Mouse (Mus musculus) ovary, adult 2 months (tissue): Measurements from ENCODE around the gene Anapc11. TPM values are rescaled to one million over a fixed set of nuclear protein-coding genes. Genes with fewer than 3 reads are reported as not detected.

Source experiments
- polyA plus RNA-seq: library from polyadenylated mRNA; depleted of rRNA; stranded (reverse); fragments of >200 nt; gene quantifications from 2 replicates; pipeline ENCODE4 v1.2.3, GENCODE M21; 2012; rRNA removed

Gene Anapc11
- 189 and 219 TPM in 2 replicates for polyA plus RNA-seq

DNA sequence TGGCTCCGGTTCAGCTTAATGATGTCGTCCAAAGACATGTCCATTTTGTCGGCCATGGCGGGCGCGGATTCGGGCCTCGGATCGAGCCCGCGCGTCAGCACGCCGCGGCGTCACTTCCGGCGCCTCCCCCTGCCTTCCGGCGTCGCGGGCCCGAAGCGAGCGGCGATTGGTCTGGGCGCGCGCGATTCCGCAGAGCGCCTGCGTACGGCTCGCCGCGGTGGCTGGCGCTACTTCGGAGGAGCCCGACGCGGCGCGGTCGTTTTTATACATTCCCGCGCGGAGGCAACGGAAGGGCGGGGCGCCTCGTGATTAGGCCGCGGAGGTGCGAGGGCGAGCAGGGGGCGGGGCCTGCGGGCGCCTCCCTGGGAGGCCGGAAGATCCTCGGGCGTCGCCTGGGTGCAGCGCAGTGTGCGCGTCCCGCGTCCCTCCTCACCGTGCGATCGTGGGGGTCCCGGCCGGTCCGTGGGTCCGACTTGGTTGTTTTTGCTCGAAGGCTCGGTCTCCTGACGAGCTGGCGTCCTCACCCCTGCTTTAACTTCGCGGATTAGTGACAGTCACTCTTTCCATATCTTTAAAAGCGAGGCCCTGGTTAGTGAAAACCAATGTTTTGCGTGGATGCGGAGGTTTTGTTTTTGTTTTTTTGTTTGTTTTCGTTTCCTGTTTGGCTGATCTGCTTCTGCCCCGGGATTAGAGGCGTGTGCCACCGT, at the start of gene Anapc11, which contains the start of gene Alyref:
Anapc11 (plus strand) TSS at position 139 of the 707 bp plus-strand sequence.
Alyref (minus strand) TSS at position 83 of the 707 bp plus-strand sequence.

GRCm38 (mm10) chr11:120549168-120549945, 48.9 kb upstream of the Anapc11 start, which contains the start of gene Mcrip1:
TSS of gene Mcrip1 (minus strand) at chr11:120549727.

GRCm38 (mm10) chr11:120550810-120551440, 47.3 kb upstream of the Anapc11 start, which contains the start of gene Ppp1r27:
TSS of gene Ppp1r27 (minus strand) at chr11:120551132.

DNA sequence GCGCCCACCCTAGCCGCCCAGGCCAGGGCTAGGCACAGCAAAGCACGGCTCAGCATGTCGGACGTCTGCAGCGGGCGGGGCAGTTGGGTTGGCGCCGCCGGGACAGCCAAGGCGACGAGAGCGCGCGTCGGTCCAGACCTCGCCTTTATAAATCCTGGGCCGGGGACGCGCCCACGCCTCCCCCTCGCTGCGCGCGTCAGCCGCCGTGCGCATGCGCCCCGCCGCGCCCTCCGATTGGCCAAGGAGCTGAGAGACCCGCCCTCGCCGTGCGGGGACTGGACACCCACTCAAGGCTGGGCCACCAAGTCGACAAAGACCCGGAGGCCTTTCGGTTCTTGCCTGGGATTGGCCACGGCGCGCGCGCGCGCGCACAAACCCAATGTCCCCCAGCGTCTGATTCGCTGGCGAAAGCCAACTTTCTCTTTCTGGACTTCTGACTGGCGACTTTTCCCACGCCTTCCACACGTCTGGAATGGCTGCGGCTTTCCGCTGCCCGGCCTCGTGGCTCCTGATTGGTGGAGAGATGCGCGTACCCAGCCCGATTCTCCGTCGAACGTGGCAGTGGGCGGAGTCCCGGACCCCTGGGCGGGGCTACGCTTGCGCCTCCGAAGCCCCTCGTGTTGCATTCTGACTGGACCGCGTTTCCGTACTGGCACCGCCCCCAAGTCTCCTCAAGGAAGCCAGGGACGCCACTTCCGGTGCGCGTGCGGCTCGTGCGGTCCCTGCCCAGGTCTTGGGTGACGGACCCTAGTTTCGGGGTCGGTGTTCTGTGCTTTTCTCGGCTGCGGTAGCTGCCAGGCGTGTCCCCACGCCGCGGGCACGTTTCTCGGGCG, 25.3 kb upstream of the Anapc11 start, which contains the start of gene P4hb:
P4hb (minus strand) TSS at position 502 of the 833 bp plus-strand sequence.

GRCm38 (mm10) chr11:120581490-120582267, 16.5 kb upstream of the Anapc11 start, which contains the start of gene Arhgdia:
TSS of gene Arhgdia (minus strand) at chr11:120581624.

GRCm38 (mm10) chr11:120608241-120609034, 10.2 kb downstream of the Anapc11 start, which contains the start of gene Npb:
TSS of gene Npb (plus strand) at chr11:120608477.

DNA sequence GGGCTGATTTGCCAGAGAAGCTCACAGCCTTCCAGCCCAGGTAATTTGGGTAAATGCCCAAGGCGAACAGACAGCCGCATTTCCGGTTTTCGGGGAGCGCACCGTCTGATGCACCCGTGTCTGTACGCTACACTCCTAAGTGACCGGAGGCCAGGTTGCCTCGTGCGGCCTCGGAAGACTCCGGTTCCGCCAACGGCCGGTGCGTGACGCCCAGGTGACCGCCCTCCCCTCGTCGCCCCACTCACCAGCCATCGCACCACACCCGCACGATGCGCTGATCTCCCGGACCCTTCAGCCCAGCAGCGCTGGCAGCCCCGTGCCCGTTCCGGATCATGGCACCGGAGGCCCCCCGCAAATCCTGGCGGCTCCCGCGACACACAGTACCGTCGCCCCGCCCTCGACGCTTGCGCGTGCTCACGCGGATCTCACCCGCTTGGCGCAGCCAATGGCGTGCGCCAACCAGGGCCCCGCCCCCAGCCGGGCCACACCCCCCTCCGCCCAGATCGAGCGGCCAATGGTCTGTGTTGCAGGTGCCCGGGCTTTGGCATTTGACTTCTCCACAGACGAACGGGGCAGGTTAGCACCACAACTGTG, 19.4 kb downstream of the Anapc11 start, which contains the start of gene Pcyt2:
Pcyt2 (minus strand) TSS at position 418 of the 594 bp plus-strand sequence.

DNA sequence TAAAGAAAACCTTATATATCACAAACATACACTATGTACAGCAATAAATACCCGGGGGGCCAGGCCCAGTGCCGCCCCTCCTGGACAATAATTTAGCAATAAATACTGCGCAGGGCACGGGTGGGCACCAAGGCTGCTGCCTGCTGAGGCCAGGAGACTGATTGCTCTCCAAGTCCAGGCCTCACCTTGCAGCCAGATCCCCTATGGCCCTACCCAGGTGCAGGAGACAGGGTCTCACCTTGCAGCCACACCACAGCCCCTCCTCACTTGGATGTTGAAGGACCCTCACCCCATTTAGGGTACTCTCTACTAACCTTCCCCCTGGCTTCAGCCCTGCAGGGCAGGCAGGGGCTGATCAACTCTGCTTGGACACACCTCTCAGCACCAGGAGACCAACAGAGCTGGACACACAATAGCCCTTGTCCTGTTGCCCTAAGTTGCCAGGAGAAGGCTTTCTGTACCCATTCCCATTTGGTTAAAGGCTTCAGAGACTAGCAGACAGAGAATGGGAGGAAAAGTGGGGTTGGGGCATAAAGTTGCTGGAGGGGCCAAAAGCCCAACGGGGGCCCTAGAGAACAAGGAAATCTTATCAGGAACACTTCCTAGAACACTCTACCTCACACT, 27.0 kb downstream of the Anapc11 start, which contains the start of gene Sirt7:
Sirt7 (minus strand) TSS at position 89 of the 624 bp plus-strand sequence.

GRCm38 (mm10) chr11:120633520-120634343, 35.5 kb downstream of the Anapc11 start, which contains the start of gene Mafg:
TSS of gene Mafg (minus strand) at chr11:120633600.

DNA sequence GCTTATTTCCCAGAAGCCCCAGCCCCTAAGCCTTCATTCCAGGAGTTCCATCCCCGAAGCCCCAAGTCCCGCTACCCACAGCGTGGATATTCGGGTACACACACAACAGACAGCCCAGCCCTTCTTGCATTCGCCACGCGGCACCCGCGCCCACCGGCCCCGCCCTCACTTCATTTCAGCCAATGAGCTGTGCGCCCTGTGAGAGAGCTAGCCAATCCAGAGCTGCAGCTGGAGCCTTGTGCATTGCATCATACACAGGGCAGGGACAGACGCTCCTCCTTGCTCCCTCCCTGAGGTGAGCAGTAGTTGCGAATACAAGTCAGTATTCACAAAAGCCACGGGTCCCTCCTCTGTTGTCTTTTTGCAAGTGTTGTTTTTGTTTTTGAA, 45.4 kb downstream of the Anapc11 start, which contains the start of gene Pycr1:
Pycr1 (minus strand) TSS at position 169 of the 387 bp plus-strand sequence.

DNA sequence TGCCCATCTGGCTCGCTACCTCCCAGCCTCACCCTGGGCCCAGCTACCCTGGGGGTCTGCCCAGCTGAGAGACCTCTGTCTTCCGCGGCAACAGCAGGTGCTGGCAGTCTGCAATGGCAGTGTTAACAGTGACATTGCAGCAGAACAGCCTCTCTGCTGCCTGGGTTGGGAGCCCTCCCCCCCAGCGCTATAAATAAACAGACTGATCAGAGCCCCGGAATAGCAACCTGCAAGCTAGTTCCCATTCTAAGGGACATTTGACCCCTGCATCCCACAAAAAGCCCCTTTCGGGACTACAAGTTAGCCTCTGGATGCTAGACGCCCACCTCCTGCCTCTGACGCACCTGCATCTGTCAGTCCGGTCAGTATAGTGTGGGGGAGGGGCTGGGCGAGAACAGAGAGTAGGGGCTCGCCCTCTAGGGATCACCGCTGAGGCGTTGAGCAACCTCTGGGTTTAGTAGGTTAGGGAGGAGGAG, 49.8 kb downstream of the Anapc11 start, which contains the start of gene Myadml2:
Myadml2 (minus strand) TSS at position 158 of the 476 bp plus-strand sequence.

Other genes starting within 250 kb of the Anapc11 start
- 1,216 and 1,304 TPM in 2 replicates for gene Actg1, start 249.9 kb upstream of the Anapc11 start, polyA plus RNA-seq
- 0.22 and 0.51 TPM in 2 replicates for gene Fscn2, start 236.9 kb upstream of the Anapc11 start, polyA plus RNA-seq
- 110 and 134 TPM in 2 replicates for gene Faap100, start 219.7 kb upstream of the Anapc11 start, polyA plus RNA-seq
- gene Nploc4, start 160.7 kb upstream of the Anapc11 start, polyA plus RNA-seq = 106 and 121 TPM in 2 replicates
- gene Tspan10, start 155.8 kb upstream of the Anapc11 start, polyA plus RNA-seq = 0.13 TPM in 1 of 2 replicates, not detected in the other
- 1.1 and 1.2 TPM in 2 replicates for gene Pde6g, start 144.9 kb upstream of the Anapc11 start, polyA plus RNA-seq
- gene Oxld1, start 140.4 kb upstream of the Anapc11 start, polyA plus RNA-seq = 30.5 and 34.8 TPM in 2 replicates
- 13.1 and 17.5 TPM in 2 replicates for gene Ccdc137, start 140.3 kb upstream of the Anapc11 start, polyA plus RNA-seq
- 31.1 and 35.0 TPM in 2 replicates for gene Arl16, start 130.8 kb upstream of the Anapc11 start, polyA plus RNA-seq
- gene Mrpl12, start 113.8 kb upstream of the Anapc11 start, polyA plus RNA-seq = 115 and 155 TPM in 2 replicates
- gene Slc25a10, start 106.6 kb upstream of the Anapc11 start, polyA plus RNA-seq = 226 and 229 TPM in 2 replicates
- gene Gcgr, start 67.7 kb upstream of the Anapc11 start, polyA plus RNA-seq = 2.3 and 3.3 TPM in 2 replicates
- gene Mcrip1, start 48.7 kb upstream of the Anapc11 start, polyA plus RNA-seq = 185 and 195 TPM in 2 replicates
- gene Ppp1r27, start 47.3 kb upstream of the Anapc11 start, polyA plus RNA-seq = not detected in 2 replicates
- gene P4hb, start 25.2 kb upstream of the Anapc11 start, polyA plus RNA-seq = 355 TPM in 2 replicates
- gene Arhgdia, start 16.8 kb upstream of the Anapc11 start, polyA plus RNA-seq = 779 and 887 TPM in 2 replicates
- 30.8 and 42.7 TPM in 2 replicates for gene Alyref, start 56 bp upstream of the Anapc11 start, polyA plus RNA-seq
- gene Npb, start 10.1 kb downstream of the Anapc11 start, polyA plus RNA-seq = 2.6 and 4.4 TPM in 2 replicates
- 279 and 305 TPM in 2 replicates for gene Pcyt2, start 19.5 kb downstream of the Anapc11 start, polyA plus RNA-seq
- 77.5 and 98.2 TPM in 2 replicates for gene Sirt7, start 26.8 kb downstream of the Anapc11 start, polyA plus RNA-seq
- 75.0 and 78.0 TPM in 2 replicates for gene Mafg, start 35.2 kb downstream of the Anapc11 start, polyA plus RNA-seq
- 10.8 and 14.3 TPM in 2 replicates for gene Pycr1, start 45.3 kb downstream of the Anapc11 start, polyA plus RNA-seq
- gene Myadml2, start 49.7 kb downstream of the Anapc11 start, polyA plus RNA-seq = 0.18 TPM in 1 of 2 replicates, not detected in the other
- 12.7 and 13.6 TPM in 2 replicates for gene Notum, start 62.8 kb downstream of the Anapc11 start, polyA plus RNA-seq
- gene Aspscr1, start 74.6 kb downstream of the Anapc11 start, polyA plus RNA-seq = 130 and 142 TPM in 2 replicates
- 57.2 and 79.0 TPM in 2 replicates for gene Cenpx, start 115.3 kb downstream of the Anapc11 start, polyA plus RNA-seq
- gene Lrrc45, start 115.5 kb downstream of the Anapc11 start, polyA plus RNA-seq = 97.4 and 99.6 TPM in 2 replicates
- 54.5 and 76.4 TPM in 2 replicates for gene Rac3, start 123.0 kb downstream of the Anapc11 start, polyA plus RNA-seq
- 317 and 369 TPM in 2 replicates for gene Dcxr, start 128.9 kb downstream of the Anapc11 start, polyA plus RNA-seq
- gene Cbr2, start 133.7 kb downstream of the Anapc11 start, polyA plus RNA-seq = 193 and 267 TPM in 2 replicates
- 0.31 and 7.3 TPM in 2 replicates for gene Hmga1b, start 164.4 kb downstream of the Anapc11 start, polyA plus RNA-seq
- 74.0 and 77.8 TPM in 2 replicates for gene Rfng, start 185.8 kb downstream of the Anapc11 start, polyA plus RNA-seq
- 283 and 304 TPM in 2 replicates for gene Gps1, start 185.9 kb downstream of the Anapc11 start, polyA plus RNA-seq
- gene Dus1l, start 198.0 kb downstream of the Anapc11 start, polyA plus RNA-seq = 54.8 and 64.2 TPM in 2 replicates
- gene Fasn, start 226.1 kb downstream of the Anapc11 start, polyA plus RNA-seq = 1,315 and 1,722 TPM in 2 replicates